Mouse (Mus musculus): ENCODE measurements around the gene Tal1. TPM values are rescaled to one million over a fixed set of nuclear protein-coding genes. Genes with fewer than 3 reads are reported as not detected.

Gene Tal1
- total and polyA plus RNA-seq, 2 experiments: 0.37 to 0.44 TPM

- H3K27ac ChIP-seq (replicated peaks; ENCODE audit: insufficient read depth, low read depth, low read length): no peak overlapping the region
- no peaks in the 10 kb centered on the region for H3K27me3 ChIP-seq (ENCODE audit: control insufficient read depth, insufficient read depth, low read length)
- no peak overlapping the region for H3K9ac ChIP-seq (ENCODE audit: low read depth, low read length)
- no peaks in the 10 kb centered on the region for H3K79me2 ChIP-seq (ENCODE audit: control insufficient read depth, insufficient read depth, low read length)
- TF ChIP-seq POLR2A (IDR thresholded peaks at IDR 0.05; ENCODE audit: extremely low read depth, insufficient read depth, low read length): no peak
- TF ChIP-seq CTCF (IDR thresholded peaks at IDR 0.05; ENCODE audit: low read depth, low read length): no peak
- no peak overlapping the region for H3K4me3 ChIP-seq (ENCODE audit: insufficient read depth, low read depth, low read length)
- H3K4me1 ChIP-seq (ENCODE audit: control insufficient read depth, insufficient read depth, low read length): no peaks in the 10 kb centered on the region; the same call in 1 of the 2 replicates
- WGBS: 63% methylated on average over 4 of the region's 4 CpGs
- DNase-seq (ENCODE audit: extremely low read depth, low read depth, low spot score): no peak
- H3K36me3 ChIP-seq (ENCODE audit: control insufficient read depth, insufficient read depth, low read length): no peaks in the 10 kb centered on the region
These were observed 30.0 kb downstream of the Tal1 start for GRCm38 (mm10) chr4:115086257-115086656.

- Histone ChIP-seq H3K36me3 (ENCODE audit: control insufficient read depth, insufficient read depth, low read length) (no peaks in the 10 kb centered on the region), H3K79me2 (ENCODE audit: control insufficient read depth, insufficient read depth, low read length) (no peaks in the 10 kb centered on the region), H3K4me3 (ENCODE audit: insufficient read depth, low read depth, low read length) (no peak overlapping the region), H3K27ac (replicated peaks; ENCODE audit: insufficient read depth, low read depth, low read length) (no peak overlapping the region), H3K4me1 (ENCODE audit: control insufficient read depth, insufficient read depth, low read length) (no peaks in the 10 kb centered on the region; the same call in 1 of the 2 replicates), H3K27me3 (ENCODE audit: control insufficient read depth, insufficient read depth, low read length) (no peaks in the 10 kb centered on the region), H3K9ac (ENCODE audit: low read depth, low read length) (no peak overlapping the region)
- TF ChIP-seq CTCF (IDR thresholded peaks at IDR 0.05; ENCODE audit: low read depth, low read length) (no peak), POLR2A (IDR thresholded peaks at IDR 0.05; ENCODE audit: extremely low read depth, insufficient read depth, low read length) (no peak)
- WGBS: 48% methylated on average over 3 of the region's 3 CpGs
- DNase-seq (ENCODE audit: extremely low read depth, low read depth, low spot score): no peak
These were observed 30.7 kb downstream of the Tal1 start for GRCm38 (mm10) chr4:115086763-115087415.

GRCm38 (mm10) chr4:115088611-115089338, 32.5 kb downstream of the Tal1 start, which contains the start of gene Pdzk1ip1:
Pdzk1ip1 (plus strand) TSS chr4:115088708.
- peak; percentile 76 for DNase-seq (ENCODE audit: extremely low read depth, low read depth, low spot score)
- Histone ChIP-seq H3K4me1 (ENCODE audit: control insufficient read depth, insufficient read depth, low read length) (no peaks in the 10 kb centered on the region; the same call in 1 of the 2 replicates), H3K9ac (ENCODE audit: low read depth, low read length) (peak within 1 kb of the TSS; percentile 45), H3K27ac (replicated peaks; ENCODE audit: insufficient read depth, low read depth, low read length) (0 out of 2 replicates have a peak within 1 kb of the TSS, but pooled peaks have one; percentile 2), H3K27me3 (ENCODE audit: control insufficient read depth, insufficient read depth, low read length) (no peaks in the 10 kb centered on the region), H3K79me2 (ENCODE audit: control insufficient read depth, insufficient read depth, low read length) (no peaks in the 10 kb centered on the region), H3K4me3 (ENCODE audit: insufficient read depth, low read depth, low read length) (peak within 1 kb of the TSS; percentile 56), H3K36me3 (ENCODE audit: control insufficient read depth, insufficient read depth, low read length) (no peaks in the 10 kb centered on the region)
- TF ChIP-seq CTCF (IDR thresholded peaks at IDR 0.05; ENCODE audit: low read depth, low read length) (no peak), POLR2A (IDR thresholded peaks at IDR 0.05; ENCODE audit: extremely low read depth, insufficient read depth, low read length) (no peak)
- 13% methylated on average over 11 of the region's 11 CpGs for WGBS

DNA sequence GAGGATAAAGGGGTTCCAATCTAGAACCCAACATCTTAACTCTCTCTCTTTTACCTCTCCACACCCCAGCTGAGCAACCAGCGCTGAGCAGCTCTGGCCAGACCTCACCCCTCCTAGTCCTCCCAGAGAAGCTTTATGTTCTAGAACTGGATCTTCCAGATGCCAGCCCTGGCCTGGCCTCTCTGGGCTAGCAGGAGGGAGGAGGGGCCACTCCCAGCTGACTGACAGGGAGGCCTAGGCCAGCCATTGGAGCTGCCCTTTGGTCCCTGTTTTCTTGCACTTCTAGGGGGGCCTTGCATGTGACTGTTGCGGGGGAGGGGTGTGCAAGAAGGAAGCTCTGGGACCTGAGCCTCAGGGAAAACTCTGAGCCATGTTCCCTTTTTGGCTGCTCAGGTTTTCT, 34.4 kb downstream of the Tal1 start:
- Histone ChIP-seq H3K4me3 (ENCODE audit: insufficient read depth, low read depth, low read length) (no peak overlapping the region), H3K9ac (ENCODE audit: low read depth, low read length) (no peak overlapping the region), H3K79me2 (ENCODE audit: control insufficient read depth, insufficient read depth, low read length) (no peaks in the 10 kb centered on the region), H3K27ac (replicated peaks; ENCODE audit: insufficient read depth, low read depth, low read length) (no peak overlapping the region), H3K27me3 (ENCODE audit: control insufficient read depth, insufficient read depth, low read length) (no peaks in the 10 kb centered on the region), H3K36me3 (ENCODE audit: control insufficient read depth, insufficient read depth, low read length) (no peaks in the 10 kb centered on the region), H3K4me1 (ENCODE audit: control insufficient read depth, insufficient read depth, low read length) (no peaks in the 10 kb centered on the region; the same call in 1 of the 2 replicates)
- no peak for DNase-seq (ENCODE audit: extremely low read depth, low read depth, low spot score)
- 88% methylated on average over 2 of the region's 2 CpGs for WGBS
- no peak for TF ChIP-seq POLR2A (IDR thresholded peaks at IDR 0.05; ENCODE audit: extremely low read depth, insufficient read depth, low read length)
- TF ChIP-seq CTCF (IDR thresholded peaks at IDR 0.05; ENCODE audit: low read depth, low read length): no peak

DNA sequence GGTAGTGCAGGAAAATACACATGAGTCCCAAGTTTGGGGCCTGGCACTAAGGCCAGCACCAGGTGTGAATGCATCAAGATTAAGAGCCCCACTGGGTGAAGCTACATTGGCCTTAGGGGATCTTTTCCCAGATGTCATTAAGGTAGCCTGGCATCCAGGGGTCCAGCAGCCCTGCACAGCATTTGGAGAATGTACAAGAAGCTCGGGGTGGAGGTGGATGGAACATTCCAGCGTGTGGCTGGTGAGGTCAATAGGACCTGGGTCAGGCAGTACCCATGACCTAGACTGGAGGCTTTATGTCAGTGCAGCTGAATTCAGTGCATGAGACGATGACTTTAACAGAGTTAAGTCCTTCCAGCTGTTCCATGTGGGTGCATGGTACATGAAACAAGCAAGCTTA, 35.6 kb downstream of the Tal1 start:
- TF ChIP-seq POLR2A (IDR thresholded peaks at IDR 0.05; ENCODE audit: extremely low read depth, insufficient read depth, low read length) (no peak), CTCF (IDR thresholded peaks at IDR 0.05; ENCODE audit: low read depth, low read length) (no peak)
- H3K79me2 ChIP-seq (ENCODE audit: control insufficient read depth, insufficient read depth, low read length): no peaks in the 10 kb centered on the region
- WGBS: 88% methylated on average over 3 of the region's 3 CpGs
- no peak overlapping the region for H3K4me3 ChIP-seq (ENCODE audit: insufficient read depth, low read depth, low read length)
- no peak overlapping the region for H3K9ac ChIP-seq (ENCODE audit: low read depth, low read length)
- peaks cover 2% of the 10 kb centered on the region; the same call in 1 of the 2 replicates for H3K4me1 ChIP-seq (ENCODE audit: control insufficient read depth, insufficient read depth, low read length)
- no peaks in the 10 kb centered on the region; the same call in 1 of the 2 replicates for H3K27me3 ChIP-seq (ENCODE audit: control insufficient read depth, insufficient read depth, low read length)
- no peaks in the 10 kb centered on the region for H3K36me3 ChIP-seq (ENCODE audit: control insufficient read depth, insufficient read depth, low read length)
- DNase-seq (ENCODE audit: extremely low read depth, low read depth, low spot score): no peak
- H3K27ac ChIP-seq (replicated peaks; ENCODE audit: insufficient read depth, low read depth, low read length): no peak overlapping the region

Measured in liver, adult 2 months (tissue).